15 mouse cellular contexts compared by ENCODE assay signal in the genomic region with DNA sequence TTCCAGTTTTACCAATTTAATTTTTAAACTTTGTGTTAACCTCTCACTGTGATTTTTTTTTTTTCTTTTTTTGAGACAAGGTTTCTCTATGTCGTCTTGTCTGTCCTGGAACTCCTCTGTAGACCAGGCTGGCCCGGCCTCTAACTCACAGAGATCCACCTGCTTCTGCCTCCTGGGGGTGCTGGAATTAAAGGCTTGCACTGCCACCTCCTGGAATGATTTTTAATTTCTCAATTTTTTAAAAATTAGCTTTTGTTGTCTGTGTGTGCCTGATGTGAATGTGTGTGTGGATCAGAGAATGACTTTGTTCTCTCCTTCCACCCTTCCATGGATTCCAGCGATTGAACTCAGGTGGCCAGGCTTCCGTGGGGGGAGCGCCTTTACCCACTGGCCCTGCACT. TPM values are rescaled to one million over a fixed set of nuclear protein-coding genes. Genes with fewer than 3 reads are reported as not detected.
DNase-seq lines count a peak whose midpoint lies in the region; ATAC-seq and TF ChIP-seq lines count a peak whose summit lies in the region.
"Had no signal": no experiment of that assay in that cellular context is flagged by ENCODE, and none has a peak within 500 bp of the region (broad histone marks: within the 10 kb centered on the region; RNA-seq: fewer than 3 reads in every experiment).

No protein-coding gene starts in this region.

- no peak for DNase-seq in layer of hippocampus, adult 2 months (ENCODE audit: low spot score in 2 of 2)
- no peak for DNase-seq in layer of hippocampus, postnatal 14 days (ENCODE audit: low spot score in 2 of 2)
- peak; percentile 29 for DNase-seq in CD4-positive helper T cell, adult 2 months (ENCODE audit: low read depth, low spot score)
- peak; percentile 31 for DNase-seq in splenic B cell, adult 2 months (ENCODE audit: low read depth, low spot score)
- no peak for DNase-seq in frontal cortex, postnatal 10 days (ENCODE audit: low spot score in 2 of 2)
- DNase-seq: cerebellum, postnatal 10 days; heart, postnatal 36 days; lung, postnatal 10 days; right cerebral cortex, postnatal 25 days had no signal

- no peaks in the 10 kb centered on the region for H3K36me3 ChIP-seq in splenic B cell, adult 2 months (ENCODE audit: control insufficient read depth, insufficient read depth, low read length, poor library complexity, severe bottlenecking)
- 0 out of 2 replicates have a peak, but pooled peaks cover 4% of the 10 kb centered on the region for H3K36me3 ChIP-seq in kidney, embryonic 14.5 days (ENCODE audit: control insufficient read depth, insufficient read depth, low read length)
- H3K36me3 ChIP-seq: kidney, embryonic 15.5 days; liver, embryonic 15.5 days had no signal

- H3K9me3 ChIP-seq in kidney, embryonic 14.5 days (ENCODE audit: control insufficient read depth, low read length), result no peaks in the 10 kb centered on the region
- H3K9me3 ChIP-seq: kidney, embryonic 15.5 days; liver, embryonic 15.5 days had no signal

- H3K4me3 ChIP-seq in layer of hippocampus, adult 2 months, result no peak overlapping the region
- H3K4me3 ChIP-seq in bone marrow, adult 2 months (replicated peaks; ENCODE audit: control insufficient read depth, low read depth, low read length), result no peak overlapping the region
- no peak overlapping the region for H3K4me3 ChIP-seq in kidney, embryonic 14.5 days (ENCODE audit: low read length)
- H3K4me3 ChIP-seq: kidney, embryonic 15.5 days; liver, embryonic 15.5 days had no signal

- no peaks in the 10 kb centered on the region for H3K4me1 ChIP-seq in bone marrow, adult 2 months (ENCODE audit: control insufficient read depth, insufficient read depth, low read length)
- peaks cover 11% of the 10 kb centered on the region for H3K4me1 ChIP-seq in kidney, embryonic 14.5 days (ENCODE audit: control insufficient read depth, insufficient read depth, low read length)

- no peaks in the 10 kb centered on the region for H3K27me3 ChIP-seq in splenic B cell, adult 2 months (ENCODE audit: control insufficient read depth, insufficient read depth, low read length, poor library complexity, severe bottlenecking)
- no peaks in the 10 kb centered on the region for H3K27me3 ChIP-seq in kidney, embryonic 14.5 days (ENCODE audit: control insufficient read depth, insufficient read depth, low read length)
- H3K27me3 ChIP-seq: kidney, embryonic 15.5 days; liver, embryonic 15.5 days had no signal

- H3K27ac ChIP-seq in layer of hippocampus, adult 2 months, result no peak overlapping the region
- no peak overlapping the region for H3K27ac ChIP-seq in bone marrow, adult 2 months (ENCODE audit: control insufficient read depth, insufficient read depth, low read depth, low read length, poor library complexity)
- H3K27ac ChIP-seq in kidney, embryonic 14.5 days (ENCODE audit: low read depth, low read length), result no peak overlapping the region
- H3K27ac ChIP-seq: kidney, embryonic 15.5 days; liver, embryonic 15.5 days had no signal

- ATAC-seq in kidney, embryonic 14.5 days (ENCODE audit: low FRiP score, low TSS enrichment), result no peak
- ATAC-seq: hindbrain, embryonic 16.5 days had no signal

- TF ChIP-seq POLR2A in bone marrow, adult 2 months (IDR thresholded peaks at IDR 0.05; ENCODE audit: borderline replicate concordance, control insufficient read depth, low read depth, low read length), result no peak

- no peak overlapping the region for H3K4me2 ChIP-seq in kidney, embryonic 14.5 days (replicated peaks; ENCODE audit: low read depth, low read length)
- H3K4me2 ChIP-seq: heart, embryonic 11.5 days; kidney, embryonic 15.5 days; liver, embryonic 15.5 days had no signal

- TF ChIP-seq CTCF in layer of hippocampus, adult 2 months (conservative IDR thresholded peaks at IDR 0.05), result peak; percentile 42
- 0 out of 2 replicates have a peak, but pooled peaks have one; percentile 19 for TF ChIP-seq CTCF in bone marrow, adult 2 months (IDR thresholded peaks at IDR 0.05; ENCODE audit: control insufficient read depth, insufficient read depth, low read length)

- WGBS in bone marrow, adult 2 months, result 89% methylated on average over 5 of the region's 5 CpGs
- WGBS in kidney, embryonic 14.5 days, result 91% methylated on average over 5 of the region's 5 CpGs

- no peak overlapping the region for H3K9ac ChIP-seq in kidney, embryonic 14.5 days (ENCODE audit: low read depth, low read length)
- H3K9ac ChIP-seq: kidney, embryonic 15.5 days; liver, embryonic 15.5 days had no signal

RNA-seq across cellular contexts. Expression of gene Fam192a, which starts 5.3 kb away (rescaled TPM):
- total RNA-seq in layer of hippocampus, adult 2 months (2021), result 10 to 100 TPM; 38.6 to 45.6 TPM
- 10 to 100 TPM; 42.1 to 44.5 TPM for total RNA-seq in layer of hippocampus, postnatal 14 days (2021)
- polyA plus RNA-seq in bone marrow, adult 2 months (2011; ENCODE audit: insufficient read depth, insufficient read length, low replicate concordance, missing spikeins), result 42.7 and 45.8 TPM in 2 replicates
- polyA plus RNA-seq in kidney, embryonic 14.5 days (2014; fragmentation: Nextera tagmentation; extraction: Ambion mirVana), result 60.2 and 82.1 TPM in 2 replicates

RNA-seq across cellular contexts. Expression of gene Rspry1, which starts 5.3 kb away (rescaled TPM):
- 10 to 100 TPM; 25.8 to 26.1 TPM for total RNA-seq in layer of hippocampus, adult 2 months (2021)
- total RNA-seq in layer of hippocampus, postnatal 14 days (2021), result 10 to 100 TPM; 30.5 to 34.3 TPM
- 8.7 and 9.5 TPM in 2 replicates for polyA plus RNA-seq in bone marrow, adult 2 months (2011; ENCODE audit: insufficient read depth, insufficient read length, low replicate concordance, missing spikeins)
- 29.6 and 37.3 TPM in 2 replicates for polyA plus RNA-seq in kidney, embryonic 14.5 days (2014; fragmentation: Nextera tagmentation; extraction: Ambion mirVana)

RNA-seq across cellular contexts. Expression of gene Arl2bp, which starts 59.3 kb away (rescaled TPM):
- total RNA-seq in layer of hippocampus, adult 2 months (2021), result 100 to 1,000 TPM; 145 to 147 TPM
- 100 to 1,000 TPM; 152 to 167 TPM for total RNA-seq in layer of hippocampus, postnatal 14 days (2021)
- polyA plus RNA-seq in bone marrow, adult 2 months (2011; ENCODE audit: insufficient read depth, insufficient read length, low replicate concordance, missing spikeins), result 32.9 and 36.3 TPM in 2 replicates
- 58.7 and 59.7 TPM in 2 replicates for polyA plus RNA-seq in kidney, embryonic 14.5 days (2014; fragmentation: Nextera tagmentation; extraction: Ambion mirVana)

Comparison
In these comparisons a context has a peak if more than half of its experiments do, and no peak if none do; other contexts are left out.
1. DNase-seq: peak in CD4-positive helper T cell, adult 2 months (single experiment) and splenic B cell, adult 2 months (single experiment); none in layer of hippocampus, adult 2 months (0 of 2), layer of hippocampus, postnatal 14 days (0 of 2) and frontal cortex, postnatal 10 days (0 of 2).